Mouse (Mus musculus): ENCODE data around the gene Hoxa7.

The Hoxa7 gene

GRCm38 (mm10) chr6:52226569-52227257, 5.1 kb upstream of the Hoxa7 start:
- no peak for DNase-seq (ENCODE audit: low spot score in 2 of 2)

- DNase-seq (ENCODE audit: low spot score in 2 of 2), result peak in 1 of 2 experiments; percentile 54
Observed at GRCm38 (mm10) chr6:52225612-52226568, 4.2 kb upstream of the Hoxa7 start.

- no peak for DNase-seq (ENCODE audit: low spot score in 2 of 2)
Observed at GRCm38 (mm10) chr6:52224895-52225611, 3.4 kb upstream of the Hoxa7 start.

- peak in 1 of 2 experiments; percentile 11 for DNase-seq (ENCODE audit: low spot score in 2 of 2)
Observed at GRCm38 (mm10) chr6:52223939-52224760, 2.5 kb upstream of the Hoxa7 start.

- DNase-seq (ENCODE audit: low spot score in 2 of 2), result no peak
Observed at GRCm38 (mm10) chr6:52222729-52223128, 1.1 kb upstream of the Hoxa7 start.

GRCm38 (mm10) chr6:52221993-52222685, 485 bp upstream of the Hoxa7 start:
- DNase-seq (ENCODE audit: low spot score in 2 of 2), result no peak

GRCm38 (mm10) chr6:52220865-52221310, 766 bp downstream of the Hoxa7 start:
- no peak for DNase-seq (ENCODE audit: low spot score in 2 of 2)

- DNase-seq (ENCODE audit: low spot score in 2 of 2), result peak in 1 of 2 experiments; percentile 22
Observed at GRCm38 (mm10) chr6:52220003-52220864, 1.4 kb downstream of the Hoxa7 start.

GRCm38 (mm10) chr6:52219234-52219942, 2.3 kb downstream of the Hoxa7 start:
- no peak for DNase-seq (ENCODE audit: low spot score in 2 of 2)

- DNase-seq (ENCODE audit: low spot score in 2 of 2), result no peak
Observed at GRCm38 (mm10) chr6:52218643-52219215, 2.9 kb downstream of the Hoxa7 start.

- no peak for DNase-seq (ENCODE audit: low spot score in 2 of 2)
Observed at GRCm38 (mm10) chr6:52217895-52218642, 3.6 kb downstream of the Hoxa7 start.

GRCm38 (mm10) chr6:52217459-52217768, 4.2 kb downstream of the Hoxa7 start:
- DNase-seq (ENCODE audit: low spot score in 2 of 2), result no peak

GRCm38 (mm10) chr6:52216691-52217458, 4.8 kb downstream of the Hoxa7 start:
- no peak for DNase-seq (ENCODE audit: low spot score in 2 of 2)

- DNase-seq (ENCODE audit: low spot score in 2 of 2), result no peak
Observed at GRCm38 (mm10) chr6:52215771-52216535, 5.7 kb downstream of the Hoxa7 start.

- no peak for DNase-seq (ENCODE audit: low spot score in 2 of 2)
Observed at GRCm38 (mm10) chr6:52215070-52215469, 6.6 kb downstream of the Hoxa7 start.

- no peak for DNase-seq (ENCODE audit: low spot score in 2 of 2)
Observed at GRCm38 (mm10) chr6:52214271-52214670, 7.4 kb downstream of the Hoxa7 start.
